Mouse (Mus musculus) limb, embryonic 11.5 days (tissue): ENCODE measurements at regions not wholly inside any gene's neighbourhood (a gene's known extent, or its start where the extent isn't known, plus 50 kb on each side); places are given as distances from the start of the nearest gene placed in this dataset.

Experiments
- ATAC-seq: fragments of 200-750 bp; cut with Nextera tagmentation; 2 replicates; pipeline ENCODE4 v1.8.0; 2017; ENCODE audit warnings: low read depth; ENCODE audit not compliant: insufficient number of reproducible peaks, low FRiP score, low TSS enrichment
- DNase-seq: peaks from one replicate; pipeline ENCODE4 v3.0.0-alpha.2; 2015; ENCODE audit warnings: low spot score
- H3K27ac ChIP-seq: fragments of 300-500 bp; sonication (generic); replicated peaks from 2 replicates; pipeline ENCODE4 v1.5.1; 2014; ENCODE audit warnings: low read depth, mild to moderate bottlenecking, low read length
- H3K27me3 ChIP-seq: fragments of 300-500 bp; sonication (generic); 2 replicates; pipeline ENCODE4 v1.6.1; 2014; ENCODE audit warnings: mild to moderate bottlenecking, low read length, mixed read lengths; ENCODE audit not compliant: control insufficient read depth, insufficient read depth
- H3K36me3 ChIP-seq: fragments of 300-500 bp; sonication (generic); 2 replicates; pipeline ENCODE4 v1.6.1; 2014; ENCODE audit warnings: mild to moderate bottlenecking, low read length, moderate library complexity, mixed read lengths; ENCODE audit not compliant: control insufficient read depth, insufficient read depth
- H3K4me1 ChIP-seq: fragments of 300-500 bp; sonication (generic); 2 replicates; pipeline ENCODE4 v1.6.1; 2014; ENCODE audit warnings: low read length, mixed read lengths; ENCODE audit not compliant: control insufficient read depth, insufficient read depth
- H3K4me2 ChIP-seq: fragments of 300-500 bp; sonication (generic); 2 replicates; pipeline ENCODE4 v1.6.1; 2014; ENCODE audit warnings: low read depth, mild to moderate bottlenecking, moderate library complexity; ENCODE audit not compliant: severe bottlenecking
- H3K4me3 ChIP-seq: fragments of 300-500 bp; sonication (generic); 2 replicates; pipeline ENCODE4 v1.5.1; 2014; ENCODE audit warnings: low read depth, low read length
- H3K9ac ChIP-seq: fragments of 300-500 bp; sonication (generic); 2 replicates; pipeline ENCODE4 v1.6.1; 2014; ENCODE audit warnings: mild to moderate bottlenecking, low read length
- H3K9me3 ChIP-seq: fragments of 300-500 bp; sonication (generic); 2 replicates; pipeline ENCODE4 v1.6.1; 2016; ENCODE audit warnings: low read length; ENCODE audit not compliant: control insufficient read depth
- WGBS: fragments of 180-500 bp; shearing (Covaris S2); extraction: QIAGEN DNeasy Blood & Tissue Kit; methylation state at CpG from one replicate; pipeline ENCODE4 v1.1.7; 2014; 5-methylcytosine and 5-hydroxymethylcytosine counted together

DNA sequence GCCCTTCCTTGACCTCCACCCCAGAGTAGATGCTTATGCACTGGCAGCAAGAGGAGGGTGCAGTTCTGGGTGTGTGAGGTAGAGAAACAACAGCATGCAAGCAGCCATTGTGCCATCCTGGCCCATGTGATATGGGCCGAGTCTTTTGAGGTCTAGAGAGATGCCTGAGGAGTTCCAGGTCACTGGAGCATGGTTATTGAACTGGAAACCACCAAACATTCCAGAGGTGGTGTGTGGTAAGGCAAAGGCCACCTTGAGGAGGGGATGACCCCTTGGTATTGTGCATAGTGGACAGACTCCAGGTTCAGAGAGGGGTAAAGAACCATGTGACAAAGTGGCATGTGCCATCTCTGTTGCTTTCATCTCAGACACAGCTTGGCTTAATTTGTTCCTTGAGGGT is 107.9 kb upstream of the Stc2 start:
- DNase-seq (peak; percentile 12), ATAC-seq (no peak)
- Histone ChIP-seq H3K27ac (no peak overlapping the region), H3K4me3 (no peak overlapping the region), H3K4me2 (no peak overlapping the region), H3K36me3 (no peaks in the 10 kb centered on the region), H3K27me3 (no peaks in the 10 kb centered on the region), H3K4me1 (no peaks in the 10 kb centered on the region), H3K9me3 (no peaks in the 10 kb centered on the region), H3K9ac (no peak overlapping the region)
- WGBS = 85% methylated on average over 1 of the region's 1 CpGs

- no peaks in the 10 kb centered on the region for H3K27me3 ChIP-seq
- DNase-seq = no peak
- H3K9me3 ChIP-seq = no peaks in the 10 kb centered on the region
- H3K4me2 ChIP-seq = no peak overlapping the region
- no peak overlapping the region for H3K27ac ChIP-seq
- no peaks in the 10 kb centered on the region for H3K36me3 ChIP-seq
- no peak for ATAC-seq
- H3K9ac ChIP-seq = no peak overlapping the region
- H3K4me3 ChIP-seq = no peak overlapping the region
- 79% methylated on average over 3 of the region's 3 CpGs for WGBS
- H3K4me1 ChIP-seq = no peaks in the 10 kb centered on the region
Measured at GRCm38 (mm10) chr11:31477104-31477503, 107.2 kb upstream of the Stc2 start.

DNA sequence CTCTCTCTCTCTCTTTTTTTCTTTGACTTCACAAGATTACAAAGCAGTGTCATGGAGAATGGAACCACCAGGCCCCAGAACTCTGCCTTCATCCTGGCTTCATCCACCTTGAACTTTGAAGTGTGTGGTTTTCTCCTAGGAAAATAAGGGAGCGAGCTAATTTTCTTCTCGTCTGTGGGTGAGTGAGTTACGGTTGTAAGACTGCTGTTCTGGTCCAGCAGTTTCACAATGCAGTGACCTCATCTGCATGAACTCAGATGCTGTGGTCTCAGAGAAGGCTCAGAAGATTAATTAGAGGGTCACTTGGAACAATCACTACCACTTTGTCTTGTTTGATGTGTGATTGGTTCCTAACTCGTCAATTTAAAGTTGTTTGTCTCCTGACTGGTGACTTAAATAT is 103.1 kb upstream of the Stc2 start:
- no peaks in the 10 kb centered on the region for H3K9me3 ChIP-seq
- 66% methylated on average over 4 of the region's 4 CpGs for WGBS
- no peak for ATAC-seq
- no peak overlapping the region for H3K4me2 ChIP-seq
- H3K9ac ChIP-seq = no peak overlapping the region
- no peak overlapping the region for H3K4me3 ChIP-seq
- no peaks in the 10 kb centered on the region for H3K4me1 ChIP-seq
- no peaks in the 10 kb centered on the region for H3K36me3 ChIP-seq
- no peaks in the 10 kb centered on the region for H3K27me3 ChIP-seq
- DNase-seq = no peak
- H3K27ac ChIP-seq = no peak overlapping the region

- peak; percentile 3 for DNase-seq
- 78% methylated on average over 2 of the region's 2 CpGs for WGBS
- H3K36me3 ChIP-seq = no peaks in the 10 kb centered on the region
Measured at GRCm38 (mm10) chr11:31470681-31471414, 101.0 kb upstream of the Stc2 start.

DNA sequence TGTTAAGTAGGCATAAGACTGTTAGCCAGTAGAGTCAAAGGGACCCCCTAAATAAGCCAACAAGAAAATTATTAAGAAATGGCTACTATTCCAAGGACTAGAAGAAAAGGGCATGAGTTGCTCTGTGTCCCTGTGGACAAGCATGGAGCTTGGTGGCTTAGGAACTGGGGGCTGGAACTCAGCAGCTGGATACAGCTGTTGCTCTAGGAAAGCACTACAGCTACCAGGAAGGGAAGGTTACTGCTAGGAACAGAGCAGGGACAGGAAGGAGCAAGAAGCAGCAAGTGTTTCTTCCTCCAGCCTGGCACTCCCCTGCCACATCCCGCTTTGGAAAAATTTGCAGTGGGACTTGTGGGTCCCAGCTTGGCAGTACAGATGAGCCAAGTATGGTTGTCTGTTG is 95.0 kb upstream of the Stc2 start:
- H3K4me1 ChIP-seq = no peaks in the 10 kb centered on the region

More at GRCm38 (mm10) chr11:31470681-31471414, 101.0 kb upstream of the Stc2 start:
- Histone ChIP-seq H3K4me2 (no peak overlapping the region), H3K27me3 (no peaks in the 10 kb centered on the region), H3K4me3 (no peak overlapping the region), H3K9me3 (no peaks in the 10 kb centered on the region), H3K9ac (no peak overlapping the region), H3K27ac (no peak overlapping the region), H3K4me1 (no peaks in the 10 kb centered on the region)
- no peak for ATAC-seq

GRCm38 (mm10) chr11:31462440-31462839 is 92.6 kb upstream of the Stc2 start:
- no peaks in the 10 kb centered on the region for H3K27me3 ChIP-seq
- H3K4me2 ChIP-seq = no peak overlapping the region
- H3K9ac ChIP-seq = no peak overlapping the region
- H3K36me3 ChIP-seq = no peaks in the 10 kb centered on the region
- no peaks in the 10 kb centered on the region for H3K4me1 ChIP-seq
- no peaks in the 10 kb centered on the region for H3K9me3 ChIP-seq
- ATAC-seq (no peak), DNase-seq (no peak)
- H3K27ac ChIP-seq = no peak overlapping the region
- no peak overlapping the region for H3K4me3 ChIP-seq

More for the DNA sequence above, 95.0 kb upstream of the Stc2 start:
- ATAC-seq = no peak
- no peaks in the 10 kb centered on the region for H3K9me3 ChIP-seq
- H3K4me2 ChIP-seq = no peak overlapping the region
- no peak overlapping the region for H3K27ac ChIP-seq
- DNase-seq = no peak
- no peaks in the 10 kb centered on the region for H3K27me3 ChIP-seq
- H3K9ac ChIP-seq = no peak overlapping the region
- H3K4me3 ChIP-seq = no peak overlapping the region
- 85% methylated on average over 1 of the region's 1 CpGs for whole genome bisulfite sequencing
- H3K36me3 ChIP-seq = no peaks in the 10 kb centered on the region

DNA sequence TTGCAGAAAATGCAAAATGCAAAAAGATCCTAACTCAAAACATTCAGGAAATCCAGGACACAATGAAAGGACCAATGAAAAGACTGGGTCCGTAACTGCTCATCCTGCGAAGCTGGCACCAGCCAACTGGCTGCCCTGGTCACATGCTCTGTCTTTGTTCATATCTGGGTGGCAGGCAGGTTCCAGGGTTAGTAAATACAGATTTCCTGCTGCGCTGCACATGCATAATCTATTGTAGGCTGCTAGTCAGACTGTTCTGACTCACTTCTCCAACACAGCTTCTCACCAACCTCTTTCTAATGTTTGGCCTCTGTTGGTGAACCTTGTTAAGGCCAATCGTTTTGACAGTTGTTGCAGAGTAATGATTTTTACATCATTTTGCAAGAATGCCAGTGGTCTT is 92.0 kb upstream of the Stc2 start:
- H3K4me2 ChIP-seq = no peak overlapping the region
- ATAC-seq = no peak
- H3K4me3 ChIP-seq = no peak overlapping the region
- H3K4me1 ChIP-seq = no peaks in the 10 kb centered on the region
- no peak overlapping the region for H3K27ac ChIP-seq
- H3K9ac ChIP-seq = no peak overlapping the region
- no peak for DNase-seq
- H3K36me3 ChIP-seq = no peaks in the 10 kb centered on the region
- WGBS = 85% methylated on average over 4 of the region's 4 CpGs
- no peaks in the 10 kb centered on the region for H3K9me3 ChIP-seq
- no peaks in the 10 kb centered on the region for H3K27me3 ChIP-seq

- Histone ChIP-seq H3K27ac (no peak overlapping the region), H3K9ac (no peak overlapping the region), H3K4me2 (no peak overlapping the region), H3K4me3 (no peak overlapping the region), H3K36me3 (no peaks in the 10 kb centered on the region), H3K9me3 (no peaks in the 10 kb centered on the region), H3K4me1 (no peaks in the 10 kb centered on the region), H3K27me3 (no peaks in the 10 kb centered on the region)
- no peak for ATAC-seq
- 67% methylated on average over 3 of the region's 3 CpGs for WGBS
- no peak for DNase-seq
Measured at GRCm38 (mm10) chr11:31461348-31461747, 91.5 kb upstream of the Stc2 start.

GRCm38 (mm10) chr11:31427374-31427773 is 57.5 kb upstream of the Stc2 start:
- no peaks in the 10 kb centered on the region for H3K9me3 ChIP-seq
- H3K9ac ChIP-seq = no peak overlapping the region
- no peak overlapping the region for H3K27ac ChIP-seq
- no peaks in the 10 kb centered on the region for H3K27me3 ChIP-seq
- ATAC-seq (no peak), DNase-seq (no peak)
- WGBS = 95% methylated on average over 2 of the region's 2 CpGs
- no peak overlapping the region for H3K4me3 ChIP-seq
- H3K36me3 ChIP-seq = no peaks in the 10 kb centered on the region
- H3K4me2 ChIP-seq = no peak overlapping the region
- H3K4me1 ChIP-seq = no peaks in the 10 kb centered on the region
